Mouse (Mus musculus) liver (tissue): Measurements from ENCODE around the gene Klf1.

Experiments used
- DNase-seq: peaks from one replicate; pipeline ENCODE4 v3.0.0-alpha.2; 2020; ENCODE audit warnings: mixed read lengths

Gene Klf1

DNA sequence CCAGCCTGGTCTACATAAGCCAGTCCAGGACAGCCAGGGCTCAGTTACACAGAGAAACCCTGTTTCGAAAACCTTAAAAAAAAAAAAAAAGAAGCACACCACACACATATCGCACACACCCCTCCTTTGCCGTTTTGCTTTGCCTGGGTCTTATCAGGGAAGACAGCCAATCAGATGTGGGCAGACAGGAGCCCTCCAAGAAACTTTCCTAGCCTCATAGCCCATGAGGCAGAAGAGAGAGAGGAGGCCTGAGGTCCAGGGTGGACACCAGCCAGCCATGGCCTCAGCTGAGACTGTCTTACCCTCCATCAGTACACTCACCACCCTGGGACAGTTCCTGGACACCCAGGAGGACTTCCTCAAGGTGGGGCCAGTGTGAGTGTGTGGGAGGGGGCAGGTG is at the start of gene Klf1:
Gene Klf1 (plus strand): TSS at position 177 of the 400 bp plus-strand sequence.
- DNase-seq, result peak; percentile 87

GRCm38 (mm10) chr8:84856434-84856833 is 45.3 kb upstream of the Klf1 start:
- DNase-seq, result no peak

- peak; percentile 93 for DNase-seq
These were observed 44.8 kb upstream of the Klf1 start, which contains the start of gene Farsa for GRCm38 (mm10) chr8:84856864-84857441. Gene Farsa, plus strand, starts transcription at chr8:84856989.

DNA sequence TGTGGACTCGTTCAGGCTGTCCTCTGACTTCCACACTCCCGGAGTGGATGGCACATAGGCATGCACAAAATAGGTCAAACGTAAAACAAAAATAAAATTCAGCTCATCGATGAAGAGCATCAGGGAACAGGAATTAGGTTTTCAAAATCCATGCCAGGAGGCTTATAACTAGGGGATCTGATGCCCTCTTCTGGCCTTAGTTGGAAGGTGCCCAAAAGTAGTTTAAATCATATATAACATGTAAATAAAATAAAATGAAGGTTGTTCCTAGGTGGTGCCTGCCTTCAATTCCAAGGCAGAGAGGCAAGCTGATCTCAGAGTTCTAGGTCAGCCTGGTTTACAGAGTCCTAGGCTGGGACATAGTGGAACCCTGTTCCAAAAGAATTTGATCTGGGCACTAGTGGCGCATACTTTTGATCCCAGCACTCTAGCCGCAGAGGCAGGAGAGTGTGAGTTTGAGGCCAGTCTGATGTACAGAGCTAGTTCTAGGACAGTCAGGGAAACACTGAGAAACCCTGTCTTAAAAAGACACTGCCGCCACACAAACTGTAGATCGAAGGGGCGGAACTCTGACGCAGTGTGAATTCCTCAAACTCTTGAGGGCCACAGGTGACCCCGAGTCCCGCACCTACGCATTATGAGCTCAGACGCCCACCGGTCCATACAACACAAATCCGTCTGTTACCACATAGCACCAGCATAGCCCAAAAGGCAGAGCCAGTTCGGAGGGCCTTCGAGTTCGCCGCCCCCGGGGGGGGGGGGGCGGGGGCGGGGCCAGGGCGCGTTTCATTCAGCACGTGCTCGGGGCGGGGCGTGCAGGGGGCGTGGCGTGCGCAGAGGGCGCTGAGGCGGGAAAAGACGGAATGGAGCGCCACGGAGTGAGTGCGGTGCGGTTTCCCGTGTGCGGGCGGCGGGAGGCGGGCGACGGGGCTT is 30.1 kb upstream of the Klf1 start, which contains the start of gene Syce2:
Gene Syce2 (plus strand): TSS at position 736 of the 933 bp plus-strand sequence.
- peak; percentile 93 for DNase-seq

DNA sequence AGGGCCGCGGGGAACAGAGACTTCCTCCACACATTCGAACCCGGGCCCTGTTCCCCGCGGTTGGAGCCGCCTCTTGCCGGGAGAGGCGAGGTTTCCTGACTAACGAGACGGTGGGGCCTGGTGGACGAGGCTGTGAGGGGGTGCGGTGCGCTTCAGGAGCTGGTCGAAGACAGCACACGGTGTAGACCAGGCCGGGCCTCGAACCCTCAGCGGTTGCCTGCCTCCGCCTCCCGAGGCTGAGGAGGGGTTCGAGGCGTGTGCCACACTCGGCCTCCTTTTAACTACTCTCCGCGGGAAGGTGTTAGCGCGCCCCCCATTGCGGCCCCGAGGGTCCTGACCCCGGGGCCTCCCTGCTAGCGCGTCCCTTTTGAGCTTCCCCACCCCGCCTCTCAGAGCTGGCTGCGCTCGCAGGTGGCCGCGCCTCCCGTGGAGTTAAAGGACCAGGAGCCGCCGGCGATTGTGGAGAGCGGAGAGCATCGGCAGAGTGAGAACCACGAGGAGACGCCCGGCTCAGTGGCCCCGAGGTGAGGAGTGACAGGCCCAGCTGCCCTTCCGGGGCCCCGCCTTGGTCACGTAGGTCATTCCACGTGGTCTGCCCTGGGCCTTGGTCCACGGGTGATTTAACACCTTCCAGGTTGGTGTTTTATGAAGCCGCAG is 29.3 kb upstream of the Klf1 start:
- peak; percentile 70 for DNase-seq

DNA sequence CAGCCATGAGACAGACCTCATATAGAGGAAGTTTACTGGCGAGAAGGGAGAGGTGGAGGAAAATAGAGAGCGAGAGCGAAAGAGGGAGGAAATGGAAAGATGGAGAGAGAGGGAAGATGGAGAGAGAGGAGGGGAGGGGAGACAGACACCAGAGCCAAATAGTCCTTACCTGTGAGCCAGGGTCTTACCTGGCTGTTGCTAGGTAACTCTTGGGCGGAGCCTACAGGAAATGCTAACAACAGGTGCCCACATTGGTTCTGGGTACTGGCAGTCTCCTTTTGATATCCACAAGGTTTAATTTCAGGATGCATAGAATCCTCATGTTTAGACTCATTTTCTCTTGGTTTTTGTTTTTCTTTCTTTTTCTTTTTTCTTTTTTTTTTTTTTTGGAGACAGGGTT is 28.7 kb upstream of the Klf1 start:
- no peak for DNase-seq

GRCm38 (mm10) chr8:84874339-84874738 is 27.4 kb upstream of the Klf1 start:
- DNase-seq, result no peak

DNA sequence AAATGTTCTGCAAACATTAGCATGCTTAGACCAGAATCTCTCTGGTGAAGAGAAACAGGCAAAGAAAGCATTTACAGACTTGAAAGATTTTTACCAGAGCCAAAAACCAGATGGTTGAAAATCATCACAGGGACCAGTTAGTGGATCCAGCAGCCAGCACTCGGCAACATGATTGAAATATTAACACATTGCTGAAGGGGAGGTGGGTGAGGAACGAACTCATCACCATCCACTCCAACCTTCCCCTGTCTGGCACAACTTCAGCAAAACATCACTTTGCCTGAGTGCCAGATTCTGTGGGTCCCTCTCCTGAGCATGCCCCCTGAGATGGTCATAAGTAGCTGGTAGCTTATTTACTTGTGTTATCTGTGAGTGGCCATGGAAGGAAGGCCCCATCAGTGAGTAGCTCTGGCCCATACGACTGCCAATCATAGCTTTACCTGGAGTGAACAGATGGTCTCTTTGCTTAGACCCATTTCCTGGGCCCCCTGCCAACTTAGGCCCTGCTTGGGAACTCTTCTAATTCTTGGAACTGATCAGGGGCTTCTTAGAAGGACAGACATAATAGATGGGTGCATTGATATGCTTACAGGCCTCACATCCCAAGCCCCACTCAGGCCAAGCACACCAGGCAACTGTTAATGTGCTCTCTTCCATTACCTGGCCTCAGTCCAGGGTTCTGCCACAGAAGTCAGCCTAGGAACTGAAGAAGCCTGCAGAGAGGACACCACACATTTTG is 24.3 kb upstream of the Klf1 start:
- DNase-seq, result no peak

DNA sequence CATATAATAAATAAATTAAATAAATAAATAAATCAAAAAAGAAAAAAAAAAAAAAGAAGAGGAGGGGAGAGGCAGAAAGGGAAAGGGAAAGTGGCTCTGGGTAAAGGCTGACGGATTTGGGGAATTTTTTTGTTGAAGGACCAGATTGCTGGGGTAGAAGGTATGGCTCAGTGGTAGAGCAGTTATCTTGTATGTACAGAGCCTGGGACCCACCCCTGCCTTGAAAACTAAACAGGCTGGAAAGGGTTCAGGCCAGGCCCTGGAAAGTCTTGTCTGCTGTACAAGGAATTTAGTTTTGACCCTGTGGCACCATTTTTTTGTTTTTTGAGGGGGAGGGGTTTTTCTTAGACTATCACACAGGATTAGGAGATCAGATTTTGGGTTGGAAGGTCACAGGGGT is 22.8 kb upstream of the Klf1 start:
- peak; percentile 43 for DNase-seq

DNA sequence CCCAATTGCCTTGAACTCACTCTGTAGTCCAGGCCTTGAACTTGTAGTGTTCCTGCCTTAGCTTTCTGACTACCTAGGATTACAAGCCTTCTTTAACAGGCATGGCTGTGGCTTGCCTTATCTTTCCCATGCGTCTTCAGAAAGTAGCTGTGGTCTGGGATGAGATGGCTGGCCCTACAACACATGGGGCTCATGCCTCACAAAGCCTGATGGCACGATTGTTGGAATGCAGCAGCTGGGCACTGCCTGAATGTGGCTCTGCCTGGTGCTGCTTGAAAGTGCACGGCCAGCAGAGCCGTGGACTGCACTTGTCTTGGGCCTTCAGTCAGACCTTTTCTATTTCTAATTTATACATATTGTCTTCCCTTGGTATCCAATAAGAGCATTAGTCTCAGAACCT is 17.0 kb upstream of the Klf1 start:
- no peak for DNase-seq

GRCm38 (mm10) chr8:84888280-84888679 is 13.4 kb upstream of the Klf1 start:
- DNase-seq, result no peak

- no peak for DNase-seq
These were observed 12.6 kb upstream of the Klf1 start for GRCm38 (mm10) chr8:84889141-84889540.

- no peak for DNase-seq
These were observed 8.6 kb upstream of the Klf1 start for GRCm38 (mm10) chr8:84892993-84893708.

DNA sequence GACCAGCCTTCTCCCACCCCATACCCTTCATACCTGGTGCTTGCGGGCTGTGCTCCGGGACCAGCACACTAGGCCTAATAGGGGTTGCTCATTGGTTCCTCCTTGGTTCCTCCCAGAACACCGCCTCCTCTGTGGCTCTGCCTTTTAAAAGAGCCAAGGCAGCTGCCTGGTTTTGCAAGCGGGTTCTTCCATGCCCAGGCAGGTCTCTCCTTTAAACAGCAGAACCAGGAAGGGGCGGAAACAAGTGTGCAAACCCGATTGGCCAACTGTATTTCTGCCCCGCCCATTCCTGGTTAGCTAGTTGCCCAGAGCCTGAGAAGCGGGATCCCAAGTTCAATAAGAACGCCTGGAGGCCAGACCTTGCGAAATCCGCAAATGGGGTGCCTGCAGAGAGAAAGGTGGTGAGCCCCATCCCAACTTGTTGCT is 8.0 kb upstream of the Klf1 start, which contains the start of gene Gcdh:
Gene Gcdh (minus strand): TSS at position 213 of the 426 bp plus-strand sequence.
- DNase-seq, result peak; percentile 95

DNA sequence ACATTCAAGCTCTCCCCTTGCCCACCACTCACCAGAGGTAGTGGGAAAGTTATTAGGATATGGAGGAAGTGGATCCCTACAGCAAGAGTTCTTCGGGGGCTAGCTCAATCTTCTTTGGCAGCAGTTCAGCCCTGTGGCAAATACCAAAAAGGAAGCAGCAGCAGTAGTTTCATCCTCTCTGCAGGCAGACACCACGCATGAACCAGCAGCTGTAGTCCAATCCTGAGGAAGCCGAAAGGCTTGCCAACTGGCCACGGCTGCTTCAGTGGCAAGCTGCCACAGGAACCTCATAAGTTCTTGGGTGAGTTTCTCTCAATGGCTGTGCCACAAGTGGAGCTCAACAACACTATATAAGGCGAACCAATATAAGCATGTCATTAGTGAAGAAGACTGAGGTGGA is 5.8 kb upstream of the Klf1 start:
- no peak for DNase-seq

DNA sequence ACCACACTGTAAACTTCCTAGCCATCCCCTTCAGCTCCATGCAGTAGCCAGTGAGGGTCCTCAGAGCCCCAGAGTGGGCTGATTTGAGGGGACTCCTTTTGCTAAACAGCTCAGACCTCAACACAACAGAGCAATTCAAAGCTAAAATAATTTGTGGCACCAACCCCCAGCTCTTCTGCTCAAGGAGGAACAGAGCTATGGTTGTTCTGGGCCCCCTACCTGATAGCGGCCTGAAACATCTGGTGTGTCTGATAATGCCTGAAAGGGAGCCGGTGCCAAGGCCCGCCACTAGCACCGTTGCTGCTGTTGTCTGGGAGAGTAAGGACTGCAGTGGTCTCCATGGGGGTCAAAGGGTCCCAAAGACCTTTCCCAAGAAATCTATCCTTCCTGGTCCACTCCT is 657 bp upstream of the Klf1 start:
- peak; percentile 89 for DNase-seq

GRCm38 (mm10) chr8:84902367-84902919 is 715 bp downstream of the Klf1 start:
- peak; percentile 47 for DNase-seq

- peak; percentile 94 for DNase-seq
These were observed 1.4 kb downstream of the Klf1 start for GRCm38 (mm10) chr8:84902920-84903661.

DNA sequence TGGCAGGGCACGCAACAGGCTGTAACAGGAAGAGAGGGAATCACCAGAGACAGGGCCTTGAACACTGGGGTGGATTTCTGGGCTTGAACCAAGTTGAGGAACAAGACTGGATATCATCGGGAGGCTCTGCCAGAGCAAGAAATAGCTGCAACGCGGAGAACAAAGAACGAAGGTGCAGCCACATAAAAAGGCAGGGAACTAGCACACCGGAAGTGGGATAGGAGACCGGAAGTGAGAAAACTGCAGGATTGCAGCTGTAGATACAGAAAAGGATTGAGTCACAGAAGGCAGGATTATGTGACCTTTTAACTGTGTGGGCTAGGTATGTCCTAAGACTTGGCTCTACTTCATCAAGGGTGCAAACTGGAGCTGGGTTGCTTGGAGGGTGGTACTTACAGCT is 2.6 kb downstream of the Klf1 start:
- DNase-seq, result no peak

- no peak for DNase-seq
These were observed 5.3 kb downstream of the Klf1 start for GRCm38 (mm10) chr8:84907037-84907436.

GRCm38 (mm10) chr8:84907493-84907892 is 5.8 kb downstream of the Klf1 start:
- no peak for DNase-seq
